Mouse (Mus musculus): Measurements from ENCODE around the gene Rps19bp1. TPM values are rescaled to one million over a fixed set of nuclear protein-coding genes. Genes with fewer than 3 reads are reported as not detected.

Gene Rps19bp1
- polyA plus RNA-seq (2017; shearing (Covaris generic)) = 10 to 100 TPM; 18.3 to 21.5 TPM

GRCm38 (mm10) chr15:80263610-80264575 lies at the start of gene Rps19bp1:
Gene Rps19bp1, minus strand, starts transcription at chr15:80264315.
- peak; percentile 98 for ATAC-seq

GRCm38 (mm10) chr15:80306146-80306545 lies 42.0 kb upstream of the Rps19bp1 start:
- ATAC-seq = no peak

GRCm38 (mm10) chr15:80304188-80304587 lies 40.1 kb upstream of the Rps19bp1 start:
- no peak for ATAC-seq

GRCm38 (mm10) chr15:80303779-80304178 lies 39.7 kb upstream of the Rps19bp1 start:
- ATAC-seq = no peak

DNA sequence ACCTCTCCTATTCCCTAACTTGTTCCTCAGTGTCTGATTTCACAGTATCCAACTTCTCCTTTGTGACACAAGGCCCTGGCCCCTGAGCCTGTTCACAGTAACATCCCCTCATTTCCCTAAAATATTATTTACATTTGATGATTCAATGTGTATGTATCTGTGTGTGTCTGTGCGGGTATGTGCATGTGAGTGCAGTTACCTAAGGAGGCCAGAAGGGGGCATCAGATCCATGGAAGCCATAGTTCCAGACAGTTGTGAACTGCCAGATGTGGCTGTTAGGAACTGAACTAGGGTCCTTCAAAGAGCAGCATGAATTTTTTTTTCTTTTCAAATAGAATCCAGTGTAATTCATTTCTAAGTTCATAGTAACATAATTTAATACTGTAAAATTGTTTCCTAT lies 33.0 kb upstream of the Rps19bp1 start:
- ATAC-seq = no peak

GRCm38 (mm10) chr15:80289436-80289835 lies 25.3 kb upstream of the Rps19bp1 start:
- peak; percentile 63 for ATAC-seq

- ATAC-seq = no peak
Observed at GRCm38 (mm10) chr15:80288036-80288435, 23.9 kb upstream of the Rps19bp1 start.

GRCm38 (mm10) chr15:80286851-80287415 lies 22.8 kb upstream of the Rps19bp1 start, which contains the start of gene Cacna1i:
Gene Cacna1i, plus strand, starts transcription at chr15:80287238.
- no peak for ATAC-seq

GRCm38 (mm10) chr15:80280646-80281045 lies 16.5 kb upstream of the Rps19bp1 start:
- ATAC-seq = no peak

DNA sequence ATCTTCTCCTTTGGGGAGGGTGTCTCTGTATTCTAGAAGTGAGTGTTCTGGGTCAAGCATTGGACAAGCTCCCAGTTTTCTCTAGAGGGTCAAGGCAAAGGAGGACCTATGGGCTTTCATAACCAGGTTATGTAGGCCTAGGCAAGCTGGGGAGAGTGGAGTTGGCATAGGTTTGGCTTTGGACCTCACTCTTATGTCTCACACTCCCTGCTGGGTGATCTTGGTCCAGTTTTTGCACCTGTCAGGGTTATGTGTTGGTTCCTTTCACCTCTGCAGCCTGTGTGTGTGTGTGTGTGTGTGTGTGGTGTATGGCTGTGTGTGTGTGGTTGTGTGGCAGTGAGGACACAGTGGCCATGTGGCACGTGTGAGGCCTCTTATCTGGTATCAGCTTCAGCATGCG lies 14.9 kb upstream of the Rps19bp1 start:
- no peak for ATAC-seq

DNA sequence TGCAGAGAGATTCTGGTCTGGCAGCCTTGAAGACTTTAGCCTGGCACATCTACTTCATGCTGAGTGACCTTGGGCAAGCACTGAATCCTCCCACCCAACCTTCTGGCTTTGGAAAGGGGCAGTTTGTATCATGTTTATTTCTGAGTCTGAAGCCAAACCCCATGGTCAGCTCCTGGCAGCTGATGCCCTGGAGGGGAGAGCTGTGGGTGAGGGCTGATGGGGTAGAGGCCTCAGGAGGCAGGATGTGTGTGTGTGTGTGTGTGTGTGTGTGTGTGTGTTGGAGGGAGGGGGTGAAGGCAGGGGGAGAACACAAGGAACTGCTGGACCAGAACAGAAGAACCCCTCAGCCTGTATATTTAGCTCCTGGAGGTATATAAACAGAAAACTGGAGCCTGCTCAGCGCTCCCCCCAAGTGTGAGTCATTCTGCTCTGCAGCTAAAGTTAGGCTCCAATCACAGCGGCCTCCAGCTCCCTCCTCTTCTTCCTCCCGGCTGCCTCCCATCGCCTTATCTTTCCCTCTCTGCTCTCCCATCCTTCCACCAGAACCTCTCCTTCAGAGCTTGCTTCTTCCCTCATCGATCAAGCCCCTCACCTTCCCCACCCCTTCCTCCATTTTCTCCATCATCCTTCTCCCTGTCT lies 14.1 kb upstream of the Rps19bp1 start:
- no peak for ATAC-seq

GRCm38 (mm10) chr15:80277625-80278024 lies 13.5 kb upstream of the Rps19bp1 start:
- no peak for ATAC-seq

- ATAC-seq = no peak
Observed at GRCm38 (mm10) chr15:80277107-80277506, 13.0 kb upstream of the Rps19bp1 start.

- no peak for ATAC-seq
Observed at GRCm38 (mm10) chr15:80271858-80272396, 7.8 kb upstream of the Rps19bp1 start.

DNA sequence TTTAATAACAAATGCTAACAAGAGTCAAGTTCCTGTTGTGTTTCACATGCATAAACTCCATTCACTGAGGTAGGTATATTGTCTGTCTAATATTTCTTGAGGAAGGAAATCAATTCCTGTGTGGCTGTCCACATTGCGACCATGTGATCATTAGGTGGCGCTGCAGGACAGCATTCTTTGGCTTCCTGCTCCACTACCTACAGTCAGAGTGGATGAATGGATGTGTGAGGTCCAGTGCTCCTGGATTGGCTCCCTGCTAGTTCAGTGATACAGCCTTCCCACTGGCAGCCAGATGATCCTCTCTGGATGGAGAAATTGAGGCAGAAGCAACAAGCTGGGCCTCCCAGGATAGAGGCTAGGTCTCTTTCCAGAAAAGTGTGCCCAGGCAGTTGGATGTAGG lies 2.2 kb upstream of the Rps19bp1 start:
- ATAC-seq = peak; percentile 22

DNA sequence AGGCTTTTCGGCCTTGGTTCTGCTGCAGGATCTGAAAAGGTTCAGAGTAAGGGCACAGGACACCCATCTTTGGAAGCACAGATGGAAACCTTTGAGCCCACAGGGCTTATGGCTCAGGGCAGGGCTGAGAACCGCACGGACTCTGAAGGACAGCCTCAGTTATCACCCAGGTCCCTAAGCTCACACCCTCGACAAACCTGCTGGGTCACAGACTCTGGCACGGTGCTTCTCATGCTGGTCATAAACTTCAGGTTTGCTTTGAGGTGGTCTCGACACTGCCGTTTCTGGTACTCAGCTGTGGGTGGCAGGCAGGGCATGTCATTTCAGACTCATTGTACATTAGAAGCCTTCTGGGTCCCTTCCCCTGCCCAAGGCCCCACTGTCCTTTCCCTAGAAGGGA lies 3.0 kb downstream of the Rps19bp1 start:
- no peak for ATAC-seq

DNA sequence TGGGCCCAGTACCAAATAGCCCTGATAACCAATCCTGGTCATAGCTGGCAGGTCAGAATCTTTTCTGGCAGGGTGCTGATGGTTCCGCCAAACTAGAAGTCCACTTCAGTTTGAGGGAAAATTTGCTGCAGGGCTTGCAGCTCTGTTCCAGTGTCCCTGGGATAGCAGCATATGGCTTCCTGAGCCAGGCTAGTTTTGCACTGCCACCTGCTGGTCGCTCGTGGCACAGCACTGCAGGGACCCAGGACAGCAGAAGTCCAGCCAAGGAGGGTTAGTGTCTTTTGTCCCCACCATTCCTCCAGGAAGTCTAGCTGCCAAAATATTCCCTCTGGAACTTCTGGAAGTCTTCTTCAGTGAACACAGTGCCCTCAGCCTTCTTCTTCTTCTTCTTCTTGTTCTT lies 3.4 kb downstream of the Rps19bp1 start:
- no peak for ATAC-seq

DNA sequence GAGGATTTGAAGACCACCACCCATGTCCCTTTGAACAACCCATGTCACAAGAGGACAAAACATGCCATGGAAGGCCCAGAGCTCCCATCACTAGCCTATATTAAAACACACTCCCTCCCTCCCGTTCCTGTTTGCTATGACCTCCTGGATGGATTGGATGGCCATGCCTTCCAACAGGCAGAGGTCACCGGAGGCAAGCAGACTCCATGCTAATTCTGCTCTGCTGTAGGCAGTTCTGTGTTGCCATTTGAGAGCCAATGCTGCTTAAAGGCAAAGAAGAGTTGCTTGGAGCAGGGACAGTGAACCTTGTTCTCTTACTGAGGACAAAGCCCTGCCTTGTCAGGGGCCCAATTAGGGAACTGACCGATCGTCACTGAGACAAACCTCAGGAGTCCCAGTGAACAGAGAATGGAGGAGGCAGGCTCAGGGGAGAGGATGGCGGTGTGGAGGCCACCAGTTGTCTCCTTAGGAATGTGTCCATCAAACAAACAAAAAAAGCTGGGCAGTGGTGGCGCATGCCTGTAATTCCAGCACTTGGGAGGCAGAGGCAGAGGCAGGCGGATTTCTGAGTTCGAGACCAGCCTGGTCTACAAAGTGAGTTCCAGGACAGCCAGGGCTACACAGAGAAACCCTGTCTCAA lies 4.6 kb downstream of the Rps19bp1 start:
- ATAC-seq = no peak

DNA sequence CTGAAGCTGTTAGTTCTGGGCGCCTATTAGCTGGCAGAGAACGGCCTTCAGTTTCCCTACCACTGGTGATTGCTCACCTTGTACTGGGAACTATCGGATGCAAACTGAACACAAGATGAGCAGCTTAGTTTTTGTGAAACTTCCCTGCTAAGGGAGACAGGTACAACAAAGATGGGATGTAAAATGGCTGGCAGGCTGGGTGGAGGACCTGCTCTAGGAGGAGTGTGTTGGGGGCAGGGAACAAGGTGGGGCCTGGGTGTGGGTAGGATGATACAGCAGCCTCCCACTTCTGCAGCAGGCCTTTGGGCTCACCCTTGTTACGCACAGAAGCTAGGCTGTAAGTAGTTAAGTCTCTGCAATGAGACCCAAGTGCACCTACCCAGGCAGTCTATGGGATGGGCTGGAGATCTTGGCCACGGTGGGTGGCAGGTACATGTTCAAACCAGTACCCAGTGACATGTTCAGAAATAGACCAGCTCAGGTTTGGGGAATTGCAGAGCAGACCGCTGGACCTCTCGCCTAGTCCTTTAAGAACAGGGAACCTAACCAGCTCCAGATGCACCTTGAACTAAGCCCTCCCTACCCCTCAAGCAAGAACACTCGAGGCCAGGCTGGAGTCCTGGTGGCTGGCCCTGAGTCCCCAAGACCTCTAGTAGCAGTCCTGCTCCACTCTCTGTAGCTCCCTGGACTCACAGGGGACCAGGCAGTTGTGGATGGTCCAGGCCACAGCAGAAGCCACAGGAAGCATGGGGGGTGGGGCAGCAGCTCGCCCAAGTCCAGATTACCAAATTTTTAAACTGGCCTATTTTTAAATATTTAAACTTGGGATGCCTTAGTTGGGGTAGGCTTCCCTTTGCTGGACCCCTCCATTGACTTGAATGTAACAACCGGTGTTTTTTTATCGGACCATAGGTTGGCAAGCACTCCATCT lies 5.6 kb downstream of the Rps19bp1 start:
- no peak for ATAC-seq

- ATAC-seq = no peak
Observed at GRCm38 (mm10) chr15:80257602-80258239, 6.4 kb downstream of the Rps19bp1 start.
